Mouse (Mus musculus) bone marrow macrophage, adult 2 months (primary cell): ENCODE results near the gene Tsku.

Source experiments
- CTCF ChIP-seq: IDR thresholded peaks from 2 replicates; pipeline ENCODE4 v1.5.1; 2012; ENCODE audit warnings: low read depth, mild to moderate bottlenecking, low read length, moderate library complexity
- POLR2A ChIP-seq: IDR thresholded peaks from 2 replicates; pipeline ENCODE4 v1.6.1; 2012; ENCODE audit warnings: mild to moderate bottlenecking, low read depth, low read length, borderline replicate concordance

DNA sequence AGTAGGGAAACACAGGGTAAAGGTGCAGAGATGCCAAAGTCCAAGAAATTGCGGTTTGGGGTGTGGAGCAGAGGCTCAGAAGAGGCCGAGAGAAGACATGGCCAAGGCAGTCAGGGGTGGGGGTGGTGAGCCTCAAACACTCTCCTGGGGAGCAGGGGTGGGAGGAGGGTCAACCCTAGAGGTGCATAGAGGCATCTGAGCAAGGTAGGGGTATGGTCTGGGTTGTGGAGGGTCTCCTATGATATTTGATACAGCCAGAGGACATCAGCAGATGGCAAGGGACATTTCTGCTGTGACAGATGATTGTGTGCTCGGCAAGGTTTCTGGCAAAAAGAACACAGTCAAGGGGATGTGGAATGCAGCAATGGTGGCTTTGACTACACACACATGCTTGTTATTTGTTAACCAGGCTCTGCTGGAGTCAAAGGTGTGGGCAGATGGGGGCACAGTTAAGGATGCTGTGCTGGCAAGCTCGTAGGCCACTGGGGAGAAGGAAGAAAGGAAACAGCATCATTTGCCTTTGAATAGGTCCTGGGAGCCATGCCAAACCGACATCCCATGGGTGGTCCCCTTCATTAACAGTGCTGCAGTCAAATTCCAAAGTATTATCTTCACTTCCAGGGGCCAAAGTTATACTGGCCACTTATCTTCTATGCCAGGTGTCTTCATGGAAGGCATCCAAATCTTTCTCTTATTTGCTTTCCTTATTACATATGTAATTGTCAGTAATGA is 37.7 kb downstream of the Tsku start:
- TF ChIP-seq CTCF (no peak), POLR2A (no peak)
